Mouse (Mus musculus) brain, embryonic 14.5 days (tissue): ENCODE measurements around the gene Gm49333.

Experiments
- CTCF ChIP-seq: fragments of 200-500 bp; IDR thresholded peaks from 2 replicates; pipeline ENCODE4 v1.5.1; 2012; ENCODE audit warnings: inconsistent platforms, mild to moderate bottlenecking, moderate library complexity, borderline replicate concordance; ENCODE audit not compliant: insufficient read depth, insufficient read length; ENCODE audit errors: extremely low read depth
- POLR2A ChIP-seq: fragments of 200-500 bp; IDR thresholded peaks from 2 replicates; pipeline ENCODE4 v1.6.1; 2012; ENCODE audit warnings: mild to moderate bottlenecking, inconsistent platforms, borderline replicate concordance; ENCODE audit not compliant: poor library complexity, insufficient read depth, insufficient read length, severe bottlenecking; ENCODE audit errors: extremely low read depth

DNA sequence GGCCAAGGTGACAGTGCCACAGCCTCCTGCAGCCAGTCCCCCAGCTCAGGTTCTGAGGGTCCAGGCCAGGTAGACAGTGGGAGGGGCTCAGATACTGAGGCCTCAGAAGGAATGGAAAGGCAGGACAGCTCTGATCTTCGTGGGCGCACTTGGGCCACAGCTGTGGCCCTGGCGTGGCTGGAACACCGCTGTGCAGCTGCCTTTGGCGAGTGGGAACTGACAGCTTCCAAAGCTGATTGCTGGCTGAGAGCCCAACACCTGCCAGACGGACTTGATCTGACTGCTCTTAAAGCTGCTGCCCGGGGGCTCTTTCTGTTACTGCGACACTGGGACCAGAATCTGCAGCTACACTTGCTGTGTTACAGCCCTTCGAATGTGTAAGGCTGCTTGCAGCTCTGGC, 6.7 kb upstream of the Gm49333 start:
- TF ChIP-seq POLR2A: no peak
- no peak for TF ChIP-seq CTCF
